Mouse (Mus musculus) 3T3-L1 (cell line): ENCODE results near the gene Rad9b.
A peak's percentile ranks its signal among the peaks of the same experiment; 100 is the strongest.
"Not testable (repeated sequence)": the region's sequence is repeated elsewhere in the genome, so short reads cannot be mapped to it uniquely, and the experiment has no call there.

Experiments
- DNase-seq: peaks from one replicate; pipeline ENCODE4 v3.0.0-alpha.2; 2015; ENCODE audit warnings: low read depth, low spot score

Rad9b gene

GRCm38 (mm10) chr5:122371591-122372191, 17.7 kb upstream of the Rad9b start, which contains the start of gene Gpn3:
Gpn3 (plus strand) TSS chr5:122371876.
- DNase-seq = peak; percentile 64

- DNase-seq = peak; percentile 39
These were observed 547 bp upstream of the Rad9b start for GRCm38 (mm10) chr5:122354492-122355067.

DNA sequence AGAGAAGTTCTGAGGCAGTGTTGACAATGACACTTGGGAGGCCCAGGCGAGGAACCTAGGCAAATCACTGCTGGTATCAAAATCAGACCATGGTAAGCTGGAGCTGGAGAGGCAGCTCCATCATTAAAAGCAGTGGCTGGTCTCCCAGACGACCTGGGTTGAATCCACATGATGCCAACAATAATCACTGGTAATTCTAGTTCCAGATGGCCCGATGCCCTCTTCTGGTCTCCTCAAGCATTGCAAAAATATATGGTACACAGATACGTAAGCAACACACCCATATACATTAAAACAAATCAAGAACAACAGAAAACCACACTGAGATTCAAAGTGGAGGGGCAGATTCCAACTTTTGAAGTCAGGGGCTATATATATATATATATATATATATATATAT, 8.3 kb downstream of the Rad9b start:
- peak; percentile 44 for DNase-seq

DNA sequence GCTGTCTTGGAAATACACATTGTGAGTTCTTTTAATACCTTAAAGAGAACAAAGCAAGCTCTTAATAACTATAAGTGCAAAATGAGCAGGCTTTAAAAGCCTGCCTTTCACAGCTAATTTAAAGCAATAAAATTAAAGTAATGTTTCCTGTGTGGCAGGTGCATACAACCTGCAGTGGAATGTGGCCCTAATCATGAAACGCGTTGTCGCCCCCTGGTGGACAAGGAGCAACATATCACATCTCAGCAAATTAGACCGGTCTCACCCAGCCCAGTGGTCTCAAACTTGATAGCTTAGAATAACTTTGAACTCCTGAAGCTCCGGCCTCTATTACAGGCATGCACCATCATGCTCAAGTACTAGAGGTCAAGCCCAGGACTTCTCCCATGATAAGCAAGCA, 9.8 kb downstream of the Rad9b start:
- DNase-seq = peak; percentile 84

GRCm38 (mm10) chr5:122343768-122344167, 10.3 kb downstream of the Rad9b start:
- DNase-seq = no peak

DNA sequence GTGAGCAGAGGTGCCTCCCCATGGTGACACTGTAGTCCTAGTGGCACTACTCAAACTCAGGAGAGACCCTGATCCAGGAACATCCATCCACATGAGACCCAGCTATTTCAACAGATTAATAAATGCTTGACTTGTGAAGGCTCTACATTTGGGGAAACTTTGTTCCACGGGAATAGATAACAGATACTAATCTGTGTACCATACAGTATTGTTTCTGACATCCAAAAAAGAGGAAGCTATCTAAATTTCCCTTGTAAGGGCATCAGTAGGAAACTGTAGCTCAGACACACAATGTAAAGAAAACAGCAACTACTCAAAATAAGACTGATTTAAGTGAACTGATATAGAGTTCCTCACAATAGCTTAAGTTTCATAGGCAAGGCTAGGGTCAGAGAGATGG, 11.2 kb downstream of the Rad9b start:
- DNase-seq = no peak

DNA sequence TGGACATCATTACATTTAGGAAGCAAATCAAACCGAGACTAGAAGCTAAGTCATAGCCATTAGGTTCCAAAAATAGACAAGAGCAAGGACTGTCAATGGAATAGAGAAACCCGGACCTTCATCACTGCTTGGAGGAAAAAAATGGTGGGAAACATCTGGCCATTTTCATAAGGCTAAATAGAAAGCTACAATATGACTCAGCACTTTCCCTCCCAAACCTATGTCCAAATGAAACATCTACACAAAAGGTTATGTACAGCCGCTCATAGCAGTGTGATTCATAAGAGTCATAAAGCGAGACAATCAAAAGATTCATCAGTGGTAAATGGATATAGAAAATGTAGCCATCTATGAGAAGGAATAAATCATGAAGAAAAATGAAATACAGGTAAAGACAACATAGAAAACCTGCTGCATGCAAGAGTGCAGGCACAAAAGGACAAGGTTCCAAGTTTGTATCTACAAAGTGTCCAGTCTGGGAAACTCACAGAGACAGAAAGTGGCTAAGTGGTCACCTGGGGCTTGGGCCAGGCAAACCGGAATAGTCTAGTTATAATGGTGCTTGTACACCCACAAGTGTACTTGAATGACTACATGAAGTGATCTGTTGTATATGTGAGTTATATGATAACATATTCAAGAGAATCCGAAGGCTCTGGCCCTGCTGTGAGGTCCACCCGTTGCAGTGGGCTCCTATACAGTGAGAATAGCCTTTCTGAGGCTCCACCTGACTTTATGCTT, 17.3 kb downstream of the Rad9b start:
- peak; percentile 21 for DNase-seq

DNA sequence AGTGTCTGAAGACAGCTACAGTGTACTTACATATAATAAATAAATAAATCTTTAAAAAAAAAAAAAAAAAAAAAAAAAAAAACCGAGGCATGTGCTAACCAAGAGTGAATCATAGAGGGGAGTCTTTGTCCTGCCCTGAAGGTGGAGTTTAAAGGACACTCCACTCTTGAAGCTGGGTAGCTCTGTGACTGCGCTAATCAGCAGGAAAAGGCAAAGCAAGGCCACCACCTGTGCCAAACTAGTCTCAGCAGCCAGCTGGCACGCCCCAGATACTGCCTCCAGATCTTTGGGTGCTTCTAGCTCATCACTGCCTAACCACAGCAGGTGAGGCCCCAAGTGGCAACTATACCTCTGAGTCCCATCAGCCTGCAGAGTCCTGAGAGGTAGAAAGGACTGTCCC, 19.4 kb downstream of the Rad9b start:
- DNase-seq = no peak

GRCm38 (mm10) chr5:122330269-122330668, 23.8 kb downstream of the Rad9b start:
- peak; percentile 64 for DNase-seq

GRCm38 (mm10) chr5:122327283-122327682, 26.8 kb downstream of the Rad9b start:
- no peak for DNase-seq

GRCm38 (mm10) chr5:122325477-122325876, 28.6 kb downstream of the Rad9b start:
- DNase-seq = no peak

DNA sequence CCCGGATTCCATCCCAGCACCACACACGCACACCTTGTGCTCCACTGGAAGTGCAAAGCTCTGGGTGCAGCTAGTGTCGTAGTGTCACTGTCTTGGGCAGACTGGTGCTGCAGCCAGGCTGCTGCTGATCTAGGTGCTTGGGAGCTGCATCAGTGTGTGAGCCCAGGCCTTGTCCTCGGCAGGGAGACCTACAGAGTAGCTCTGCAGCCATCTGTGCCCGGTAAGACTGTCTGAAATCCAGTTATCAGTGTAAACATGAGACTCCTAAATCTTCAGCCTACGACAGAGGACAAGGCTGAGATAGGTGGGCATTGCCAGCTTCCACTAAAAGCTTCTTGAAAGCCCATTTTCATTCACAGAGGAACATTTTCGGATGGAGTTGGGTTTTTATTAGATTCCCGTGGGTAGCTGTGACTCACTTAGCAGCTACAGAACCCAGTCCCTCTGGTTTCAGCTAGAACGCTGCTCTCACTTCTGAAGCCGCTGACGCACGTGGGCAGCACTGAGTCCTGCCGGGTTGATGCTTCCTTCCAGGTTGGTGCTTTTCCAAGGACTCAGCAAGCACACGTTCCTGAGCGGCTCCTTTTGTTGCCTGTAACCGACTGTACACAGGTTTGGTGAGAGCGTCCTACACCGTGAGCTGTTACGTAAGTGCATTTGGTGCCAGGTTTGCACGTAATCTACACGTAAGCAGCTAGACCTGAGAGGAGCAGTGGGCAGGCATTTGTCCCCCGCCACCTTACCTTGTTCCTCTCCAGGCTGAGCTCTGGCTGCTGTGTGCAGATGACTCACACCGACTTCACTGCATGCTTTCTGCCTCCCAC, 29.2 kb downstream of the Rad9b start:
- DNase-seq = peak; percentile 72

DNA sequence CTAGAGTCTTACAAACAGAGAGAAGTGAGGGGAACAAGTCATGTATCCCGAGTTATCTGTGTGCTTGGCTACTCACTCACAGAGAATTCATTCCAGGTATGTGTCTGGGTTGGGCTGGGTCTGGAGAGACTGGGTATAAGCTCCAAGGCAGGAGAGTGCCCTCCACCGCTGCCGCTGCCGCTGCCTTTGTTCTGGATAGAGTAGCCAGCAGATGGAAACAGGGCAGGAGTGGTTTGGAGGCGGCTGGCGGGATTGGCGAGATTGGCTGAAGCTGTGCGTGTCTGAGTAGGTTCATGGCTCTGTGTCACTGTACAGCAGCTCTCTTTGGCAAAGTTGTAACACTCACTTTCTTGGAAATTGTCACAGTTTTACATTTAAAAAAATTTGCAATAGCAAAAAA, 30.5 kb downstream of the Rad9b start:
- DNase-seq = no peak

GRCm38 (mm10) chr5:122320205-122320781, 33.7 kb downstream of the Rad9b start:
- DNase-seq = no peak

DNA sequence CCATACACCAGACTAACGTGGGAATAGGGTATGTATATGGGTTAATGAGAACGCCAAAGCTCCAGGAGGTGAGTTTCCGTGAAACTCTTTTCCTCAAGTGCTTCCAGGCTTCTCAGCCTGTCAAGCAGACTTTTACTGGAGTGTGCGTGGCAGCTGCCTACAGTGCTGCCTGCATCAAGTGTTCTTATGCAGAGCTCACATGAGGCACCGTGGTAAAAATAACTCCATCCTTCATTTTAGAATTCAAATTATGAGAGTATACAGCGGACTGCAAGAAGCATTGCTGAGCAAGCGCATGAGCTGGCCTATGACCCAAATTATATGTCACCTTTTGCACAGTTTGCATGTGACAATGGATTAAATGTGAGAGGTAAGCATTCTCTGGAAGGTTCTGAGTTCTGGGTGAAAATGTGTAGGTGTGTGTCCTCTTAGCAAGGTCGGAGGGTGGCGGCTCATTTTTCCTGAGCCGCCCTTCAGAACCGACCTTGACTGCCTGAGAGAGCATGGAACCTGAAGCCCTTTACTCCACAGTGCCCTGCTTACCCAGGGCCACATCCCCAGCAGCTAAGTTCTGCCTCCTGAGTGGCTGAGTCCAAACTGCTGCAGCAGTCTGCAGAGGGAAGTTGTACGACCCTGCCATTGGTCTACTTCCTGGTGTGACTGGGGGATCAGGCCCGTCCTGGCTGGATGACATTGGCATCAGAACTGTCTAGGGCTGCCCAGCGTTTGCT, 34.4 kb downstream of the Rad9b start:
- DNase-seq = no peak

DNA sequence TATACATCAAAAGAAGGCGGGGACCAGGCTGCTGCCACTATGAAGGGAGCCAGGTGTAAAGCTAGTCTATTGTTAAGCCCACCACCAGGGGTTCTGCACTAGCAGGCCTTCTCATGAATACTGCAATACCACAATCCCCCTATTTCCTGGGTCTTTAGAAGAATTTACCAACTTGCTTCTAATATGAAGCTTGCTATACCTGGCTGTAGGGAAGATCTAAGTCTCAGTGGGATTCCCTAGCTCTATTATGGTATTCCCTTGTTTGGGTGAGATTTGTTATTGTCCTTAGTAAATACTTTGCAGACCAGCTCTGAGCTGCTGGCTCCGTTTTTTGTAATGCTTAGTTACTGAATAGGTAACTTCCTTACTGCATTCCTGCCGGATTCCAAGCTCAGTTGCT, 35.1 kb downstream of the Rad9b start:
- not testable (repeated sequence) for DNase-seq

GRCm38 (mm10) chr5:122318100-122318499, 35.9 kb downstream of the Rad9b start:
- peak; percentile 64 for DNase-seq

DNA sequence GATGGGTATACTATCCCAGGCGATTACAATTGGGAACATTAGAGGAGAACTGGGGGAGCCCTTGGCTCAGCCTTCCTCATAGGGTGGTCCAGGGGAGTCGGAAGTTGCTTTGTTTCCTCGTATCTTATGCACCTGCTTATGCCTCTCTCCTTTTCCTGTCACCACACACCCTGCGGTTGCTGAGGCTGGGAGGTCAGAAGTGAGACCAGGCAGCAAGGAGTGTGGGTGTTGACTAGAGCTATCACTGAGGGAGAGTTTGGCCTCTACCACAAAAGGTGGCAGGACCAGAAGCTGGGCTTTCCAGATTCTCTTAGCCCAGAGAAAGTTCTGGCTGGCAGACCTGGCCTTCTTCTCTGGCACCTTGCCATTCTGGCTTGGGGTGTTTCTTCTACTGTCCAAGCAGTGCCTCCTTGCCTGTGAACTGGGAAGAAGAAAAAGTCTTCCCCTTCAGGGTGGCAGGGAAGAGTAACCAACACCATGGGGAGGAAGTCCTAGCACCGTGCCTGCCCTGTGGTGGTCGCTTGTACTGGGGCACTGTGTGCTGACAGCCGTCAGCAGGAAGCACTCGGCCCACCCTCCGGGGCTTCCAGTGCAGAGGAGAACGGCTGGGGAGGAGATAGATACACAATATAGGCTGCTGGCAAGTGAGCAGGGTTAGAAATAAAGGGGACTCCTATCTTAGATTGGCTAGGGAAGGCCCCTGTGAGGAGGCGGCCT, 36.5 kb downstream of the Rad9b start:
- DNase-seq = no peak

- DNase-seq = peak; percentile 77
These were observed 38.9 kb downstream of the Rad9b start for GRCm38 (mm10) chr5:122314966-122315667.
